Mouse (Mus musculus) myocyte (in vitro differentiated cells): ENCODE measurements around the gene Kcnd3.

Source experiments
- CEBPB ChIP-seq: IDR thresholded peaks from 2 replicates; pipeline ENCODE4 v1.6.1; 2011; ENCODE audit warnings: mild to moderate bottlenecking, moderate library complexity; ENCODE audit not compliant: poor library complexity, insufficient read depth, severe bottlenecking
- E2F4 ChIP-seq: IDR thresholded peaks from one replicate; pipeline ENCODE4 v1.6.1; 2011; ENCODE audit warnings: mild to moderate bottlenecking, control low read depth, moderate library complexity; ENCODE audit not compliant: insufficient read depth
- MAX ChIP-seq: IDR thresholded peaks from one replicate; pipeline ENCODE4 v1.6.1; 2011; ENCODE audit warnings: low read depth, mild to moderate bottlenecking, control low read depth
- MYOG ChIP-seq, 3 experiments: IDR thresholded peaks; one replicate each; pipeline ENCODE4 v1.6.1; 2011; ENCODE audit warnings: control low read depth in 2 of 3, low read depth in 2 of 3, mild to moderate bottlenecking in 2 of 3; ENCODE audit not compliant: insufficient read length in 2 of 3, control insufficient read depth in 1 of 3, insufficient read depth in 1 of 3
- POLR2A ChIP-seq: IDR thresholded peaks from one replicate; pipeline ENCODE4 v1.6.1; 2011; ENCODE audit warnings: low read depth, mild to moderate bottlenecking, control low read depth, moderate library complexity; ENCODE audit not compliant: insufficient read length
- REST ChIP-seq: IDR thresholded peaks from one replicate; pipeline ENCODE4 v1.6.1; 2011; ENCODE audit warnings: mild to moderate bottlenecking, control low read depth, moderate library complexity; ENCODE audit not compliant: insufficient read depth, insufficient read length
- TCF12 ChIP-seq: IDR thresholded peaks from one replicate; pipeline ENCODE4 v1.6.1; 2011; ENCODE audit warnings: mild to moderate bottlenecking, control low read depth; ENCODE audit not compliant: poor library complexity, insufficient read depth, severe bottlenecking
- TCF3 ChIP-seq: IDR thresholded peaks from one replicate; pipeline ENCODE4 v1.6.1; 2011; ENCODE audit warnings: low read depth, control low read depth; ENCODE audit not compliant: insufficient read length

DNA sequence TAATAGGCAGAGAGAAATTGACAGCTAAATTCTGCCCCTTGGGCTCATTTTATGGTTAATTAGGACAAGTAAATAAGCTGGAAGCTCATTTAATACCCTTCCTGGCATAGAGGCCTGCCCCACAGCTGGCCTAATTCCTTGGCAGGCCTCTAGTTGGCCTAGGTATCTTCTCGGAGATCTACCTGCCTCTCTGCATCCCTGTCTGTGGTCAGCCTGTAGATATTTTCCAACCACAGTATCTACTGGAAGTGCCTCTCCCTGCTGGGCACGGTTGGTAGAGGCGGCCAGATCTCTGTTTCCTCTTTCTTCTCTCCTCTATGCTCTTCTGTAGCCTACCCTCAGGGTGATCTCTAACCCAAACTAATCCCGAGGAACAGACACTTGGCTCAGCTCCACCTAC is 267.8 kb downstream of the Kcnd3 start:
- no peak for TF ChIP-seq TCF12
- no peak for TF ChIP-seq TCF3
- TF ChIP-seq E2F4 = no peak
- no peak for TF ChIP-seq POLR2A
- no peak for TF ChIP-seq MYOG (IDR thresholded peaks at IDR 0.05; ENCODE audit: control insufficient read depth in 1 of 3, insufficient read depth in 1 of 3, insufficient read length in 2 of 3, low read depth in 2 of 3)
- TF ChIP-seq MAX = no peak
- TF ChIP-seq REST = no peak
- no peak for TF ChIP-seq CEBPB
